Mouse (Mus musculus) heart, embryonic 10.5 days (tissue): Measurements from ENCODE around the gene Enpp7. TPM values are rescaled to one million over a fixed set of nuclear protein-coding genes. Genes with fewer than 3 reads are reported as not detected.

Experiments used
- DNase-seq: peaks from one replicate; pipeline ENCODE4 v3.0.0-alpha.2; 2017; ENCODE audit warnings: low spot score
- H3K27ac ChIP-seq: fragments of 300-500 bp; sonication (generic); 2 replicates; pipeline ENCODE4 v1.5.1; 2016; ENCODE audit warnings: mild to moderate bottlenecking
- H3K27me3 ChIP-seq: fragments of 300-500 bp; sonication (generic); 2 replicates; pipeline ENCODE4 v1.6.1; 2016; ENCODE audit warnings: mild to moderate bottlenecking; ENCODE audit not compliant: poor library complexity, insufficient read depth, severe bottlenecking
- H3K36me3 ChIP-seq: fragments of 300-500 bp; sonication (generic); 2 replicates; pipeline ENCODE4 v1.6.1; 2016; ENCODE audit warnings: mild to moderate bottlenecking, moderate library complexity
- H3K4me1 ChIP-seq: fragments of 300-500 bp; sonication (generic); 2 replicates; pipeline ENCODE4 v1.6.1; 2016; ENCODE audit warnings: mild to moderate bottlenecking
- H3K4me3 ChIP-seq: fragments of 300-500 bp; sonication (generic); 2 replicates; pipeline ENCODE4 v1.5.1; 2016; ENCODE audit warnings: mild to moderate bottlenecking, moderate library complexity
- H3K9me3 ChIP-seq: fragments of 300-500 bp; sonication (generic); 2 replicates; pipeline ENCODE4 v1.6.1; 2016; ENCODE audit warnings: mild to moderate bottlenecking, moderate library complexity
- WGBS: fragments of 180-500 bp; shearing (Covaris S2); methylation state at CpG from one replicate; pipeline ENCODE4 v1.1.7; 2016; 5-methylcytosine and 5-hydroxymethylcytosine counted together
- polyA plus RNA-seq: library from polyadenylated mRNA; unstranded; fragments of >200 nt; fragmentation: Nextera tagmentation; extraction: Ambion mirVana; gene quantifications from 2 replicates; pipeline ENCODE4 v1.2.1, GENCODE M21; 2016

Gene Enpp7
- not detected in 2 replicates for polyA plus RNA-seq

GRCm38 (mm10) chr11:118987999-118988398 lies at the start of gene Enpp7:
TSS of gene Enpp7 (plus strand) at chr11:118988188.
- H3K4me1 ChIP-seq = peaks cover 31% of the 10 kb centered on the region
- no peak for DNase-seq
- H3K9me3 ChIP-seq = no peaks in the 10 kb centered on the region
- H3K27ac ChIP-seq = no peak within 1 kb of the TSS
- no peaks in the 10 kb centered on the region for H3K36me3 ChIP-seq
- peaks cover 16% of the 10 kb centered on the region for H3K27me3 ChIP-seq
- no peak within 1 kb of the TSS for H3K4me3 ChIP-seq
- 82% methylated on average over 10 of the region's 10 CpGs for WGBS

- Histone ChIP-seq H3K36me3 (no peaks in the 10 kb centered on the region), H3K4me3 (no peak overlapping the region), H3K4me1 (no peaks in the 10 kb centered on the region), H3K27me3 (peaks cover 16% of the 10 kb centered on the region), H3K9me3 (no peaks in the 10 kb centered on the region), H3K27ac (no peak overlapping the region)
- DNase-seq = no peak
- WGBS = 78% methylated on average over 4 of the region's 4 CpGs
Measured at GRCm38 (mm10) chr11:118939731-118940130, 48.3 kb upstream of the Enpp7 start.

- H3K27ac ChIP-seq = no peak overlapping the region
- H3K27me3 ChIP-seq = peaks cover 16% of the 10 kb centered on the region
- H3K9me3 ChIP-seq = no peaks in the 10 kb centered on the region
- no peak overlapping the region for H3K4me3 ChIP-seq
- no peak for DNase-seq
- H3K36me3 ChIP-seq = no peaks in the 10 kb centered on the region
- H3K4me1 ChIP-seq = no peaks in the 10 kb centered on the region
- WGBS = 80% methylated on average over 11 of the region's 11 CpGs
Measured at GRCm38 (mm10) chr11:118940539-118940938, 47.4 kb upstream of the Enpp7 start.

GRCm38 (mm10) chr11:118941268-118941667 lies 46.7 kb upstream of the Enpp7 start:
- Histone ChIP-seq H3K27me3 (peaks cover 23% of the 10 kb centered on the region), H3K27ac (no peak overlapping the region), H3K9me3 (no peaks in the 10 kb centered on the region), H3K36me3 (no peaks in the 10 kb centered on the region), H3K4me3 (no peak overlapping the region), H3K4me1 (no peaks in the 10 kb centered on the region)
- no peak for DNase-seq
- WGBS = 44% methylated on average over 5 of the region's 5 CpGs

- H3K27ac ChIP-seq = no peak overlapping the region
- WGBS = 83% methylated on average over 8 of the region's 8 CpGs
- peaks cover 55% of the 10 kb centered on the region for H3K27me3 ChIP-seq
- no peak for DNase-seq
- H3K4me1 ChIP-seq = 0 out of 2 replicates have a peak, but pooled peaks cover 2% of the 10 kb centered on the region
- H3K9me3 ChIP-seq = no peaks in the 10 kb centered on the region
- no peak overlapping the region for H3K4me3 ChIP-seq
- no peaks in the 10 kb centered on the region for H3K36me3 ChIP-seq
Measured at GRCm38 (mm10) chr11:118945868-118946267, 42.1 kb upstream of the Enpp7 start.

- H3K36me3 ChIP-seq = no peaks in the 10 kb centered on the region
- H3K9me3 ChIP-seq = no peaks in the 10 kb centered on the region
- peaks cover 13% of the 10 kb centered on the region for H3K4me1 ChIP-seq
- H3K4me3 ChIP-seq = no peak overlapping the region
- peaks cover 50% of the 10 kb centered on the region for H3K27me3 ChIP-seq
- 52% methylated on average over 6 of the region's 6 CpGs for whole genome bisulfite sequencing
- no peak overlapping the region for H3K27ac ChIP-seq
- DNase-seq = no peak
Measured at GRCm38 (mm10) chr11:118955016-118955415, 33.0 kb upstream of the Enpp7 start.

- H3K4me1 ChIP-seq = peaks cover 13% of the 10 kb centered on the region
- no peak for DNase-seq
- H3K36me3 ChIP-seq = no peaks in the 10 kb centered on the region
- H3K27me3 ChIP-seq = peaks cover 33% of the 10 kb centered on the region
- no peak overlapping the region for H3K4me3 ChIP-seq
- no peak overlapping the region for H3K27ac ChIP-seq
- 59% methylated on average over 14 of the region's 14 CpGs for WGBS
- H3K9me3 ChIP-seq = no peaks in the 10 kb centered on the region
Measured at GRCm38 (mm10) chr11:118957070-118957471, 30.9 kb upstream of the Enpp7 start.

- Histone ChIP-seq H3K27me3 (peaks cover 41% of the 10 kb centered on the region), H3K36me3 (no peaks in the 10 kb centered on the region), H3K4me3 (no peak overlapping the region), H3K4me1 (peaks cover 13% of the 10 kb centered on the region), H3K27ac (no peak overlapping the region), H3K9me3 (no peaks in the 10 kb centered on the region)
- WGBS = 63% methylated on average over 3 of the region's 3 CpGs
- DNase-seq = no peak
Measured at GRCm38 (mm10) chr11:118960649-118961048, 27.3 kb upstream of the Enpp7 start.

- no peaks in the 10 kb centered on the region for H3K9me3 ChIP-seq
- no peak overlapping the region for H3K4me3 ChIP-seq
- no peak overlapping the region for H3K27ac ChIP-seq
- peaks cover 46% of the 10 kb centered on the region for H3K27me3 ChIP-seq
- no peak for DNase-seq
- H3K4me1 ChIP-seq = peaks cover 4% of the 10 kb centered on the region
- no peaks in the 10 kb centered on the region for H3K36me3 ChIP-seq
- WGBS = 56% methylated on average over 4 of the region's 4 CpGs
Measured at GRCm38 (mm10) chr11:118962478-118962877, 25.5 kb upstream of the Enpp7 start.

GRCm38 (mm10) chr11:118963926-118964325 lies 24.1 kb upstream of the Enpp7 start:
- peaks cover 49% of the 10 kb centered on the region for H3K27me3 ChIP-seq
- WGBS = 81% methylated on average over 5 of the region's 5 CpGs
- no peaks in the 10 kb centered on the region for H3K36me3 ChIP-seq
- H3K4me3 ChIP-seq = no peak overlapping the region
- H3K27ac ChIP-seq = no peak overlapping the region
- DNase-seq = no peak
- H3K4me1 ChIP-seq = no peaks in the 10 kb centered on the region; the same call in 1 of the 2 replicates
- H3K9me3 ChIP-seq = no peaks in the 10 kb centered on the region

GRCm38 (mm10) chr11:118965078-118965477 lies 22.9 kb upstream of the Enpp7 start:
- H3K4me3 ChIP-seq = no peak overlapping the region
- WGBS = 68% methylated on average over 7 of the region's 7 CpGs
- H3K4me1 ChIP-seq = no peaks in the 10 kb centered on the region; the same call in 1 of the 2 replicates
- no peaks in the 10 kb centered on the region for H3K9me3 ChIP-seq
- no peak overlapping the region for H3K27ac ChIP-seq
- peaks cover 60% of the 10 kb centered on the region for H3K27me3 ChIP-seq
- DNase-seq = no peak
- H3K36me3 ChIP-seq = no peaks in the 10 kb centered on the region

GRCm38 (mm10) chr11:118971470-118972034 lies 16.4 kb upstream of the Enpp7 start:
- Histone ChIP-seq H3K36me3 (no peaks in the 10 kb centered on the region), H3K4me3 (no peak overlapping the region), H3K9me3 (no peaks in the 10 kb centered on the region), H3K27ac (no peak overlapping the region), H3K4me1 (peaks cover 7% of the 10 kb centered on the region; the same call in 1 of the 2 replicates), H3K27me3 (peaks cover 77% of the 10 kb centered on the region)
- no peak for DNase-seq
- WGBS = 36% methylated on average over 20 of the region's 20 CpGs

- 40% methylated on average over 18 of the region's 18 CpGs for WGBS
- Histone ChIP-seq H3K36me3 (no peaks in the 10 kb centered on the region), H3K27me3 (peaks cover 67% of the 10 kb centered on the region), H3K4me3 (no peak overlapping the region), H3K27ac (no peak overlapping the region), H3K9me3 (no peaks in the 10 kb centered on the region), H3K4me1 (peaks cover 7% of the 10 kb centered on the region; the same call in 1 of the 2 replicates)
- DNase-seq = no peak
Measured at GRCm38 (mm10) chr11:118972431-118973377, 15.3 kb upstream of the Enpp7 start.
